Mouse (Mus musculus) kidney, adult 2 months (tissue): ENCODE data around the gene Mill2.

Experiments used
- CTCF ChIP-seq: fragments of 200-500 bp; conservative IDR thresholded peaks from 2 replicates; pipeline ENCODE4 v1.5.1; 2011; ENCODE audit warnings: low read depth, mild to moderate bottlenecking, control low read depth, low read length, moderate library complexity, mixed read lengths; ENCODE audit not compliant: insufficient read depth, insufficient read length
- POLR2A ChIP-seq: fragments of 200-500 bp; IDR thresholded peaks from one replicate; pipeline ENCODE4 v1.6.1; 2011; ENCODE audit warnings: low read depth, low read length, control low read depth

GRCm38 (mm10) chr7:18844811-18845210 lies 5.0 kb downstream of the Mill2 start:
- no peak for TF ChIP-seq CTCF
- no peak for TF ChIP-seq POLR2A
